Mouse (Mus musculus) liver, postnatal 0 days (tissue): ENCODE data around the gene Tmem248. TPM values are rescaled to one million over a fixed set of nuclear protein-coding genes. Genes with fewer than 3 reads are reported as not detected.

Experiments
- ATAC-seq: fragments of 200-750 bp; cut with Nextera tagmentation; 2 replicates; pipeline ENCODE4 v1.8.0; 2017; ENCODE audit warnings: mild to moderate bottlenecking, moderate library complexity
- DNase-seq: peaks from one replicate; pipeline ENCODE4 v3.0.0-alpha.2; 2016
- H3K27ac ChIP-seq: fragments of 300-500 bp; sonication (generic); 2 replicates; pipeline ENCODE4 v1.5.1; 2014; ENCODE audit warnings: antibody characterized with exemption, moderate library complexity, mild to moderate bottlenecking, low read depth
- H3K27me3 ChIP-seq: fragments of 300-500 bp; sonication (generic); 2 replicates; pipeline ENCODE4 v1.6.1; 2014; ENCODE audit warnings: low read length, control low read depth, mixed read lengths; ENCODE audit not compliant: insufficient read depth
- H3K36me3 ChIP-seq: fragments of 300-500 bp; sonication (generic); replicated peaks from 2 replicates; pipeline ENCODE4 v1.6.1; 2014; ENCODE audit warnings: mild to moderate bottlenecking, control low read depth, low read length, moderate library complexity, mixed read lengths; ENCODE audit not compliant: insufficient read depth
- H3K4me1 ChIP-seq: fragments of 300-500 bp; sonication (generic); 2 replicates; pipeline ENCODE4 v1.6.1; 2014; ENCODE audit warnings: antibody characterized with exemption, mild to moderate bottlenecking, control low read depth; ENCODE audit not compliant: insufficient read depth
- H3K4me2 ChIP-seq: fragments of 300-500 bp; sonication (generic); 2 replicates; pipeline ENCODE4 v1.6.1; 2014; ENCODE audit warnings: low read depth, mild to moderate bottlenecking, low read length, moderate library complexity, mixed read lengths
- H3K4me3 ChIP-seq: fragments of 300-500 bp; sonication (generic); 2 replicates; pipeline ENCODE4 v1.5.1; 2014; ENCODE audit warnings: low read depth, low read length
- H3K9ac ChIP-seq: fragments of 300-500 bp; sonication (generic); replicated peaks from 2 replicates; pipeline ENCODE4 v1.6.1; 2014; ENCODE audit warnings: mild to moderate bottlenecking, moderate library complexity
- H3K9me3 ChIP-seq: fragments of 300-500 bp; sonication (generic); 2 replicates; pipeline ENCODE4 v1.6.1; 2016; ENCODE audit warnings: mild to moderate bottlenecking, control low read depth, low read length, mixed read lengths
- CTCF ChIP-seq: sonication (generic); IDR thresholded peaks from 2 replicates; pipeline ENCODE4 v1.5.1; 2016; ENCODE audit warnings: antibody characterized with exemption, low read depth
- EP300 ChIP-seq: IDR thresholded peaks from 2 replicates; pipeline ENCODE4 v1.6.1; 2016; ENCODE audit warnings: antibody characterized with exemption, low read depth, mild to moderate bottlenecking
- WGBS: fragments of 180-500 bp; shearing (Covaris S2); extraction: QIAGEN DNeasy Blood & Tissue Kit; methylation state at CpG from one replicate; pipeline ENCODE4 v1.1.7; 2014; ENCODE audit not compliant: insufficient replicate concordance; 5-methylcytosine and 5-hydroxymethylcytosine counted together
- polyA plus RNA-seq: library from polyadenylated mRNA; unstranded; fragments of >200 nt; fragmentation: Nextera tagmentation; extraction: Ambion mirVana; gene quantifications from 2 replicates; pipeline ENCODE4 v1.2.1, GENCODE M21; 2015

The Tmem248 gene
- polyA plus RNA-seq, 1 experiment from 2014 or later, result 30.7 TPM

- Histone ChIP-seq H3K9ac (no peak overlapping the region), H3K4me1 (peaks cover 22% of the 10 kb centered on the region), H3K27me3 (no peaks in the 10 kb centered on the region), H3K4me3 (no peak overlapping the region), H3K27ac (no peak overlapping the region), H3K9me3 (no peaks in the 10 kb centered on the region), H3K36me3 (peaks cover 32% of the 10 kb centered on the region), H3K4me2 (no peak overlapping the region)
- WGBS, result 80% methylated on average over 7 of the region's 7 CpGs
- no peak for DNase-seq
- 0 out of 2 replicates have a peak, but pooled peaks have one; percentile 16 for ATAC-seq
- no peak for TF ChIP-seq CTCF
- TF ChIP-seq EP300, result no peak
Observed at GRCm38 (mm10) chr5:130187383-130187782, 29.5 kb upstream of the Tmem248 start.

GRCm38 (mm10) chr5:130190909-130191308, 26.0 kb upstream of the Tmem248 start:
- Histone ChIP-seq H3K27me3 (no peaks in the 10 kb centered on the region), H3K27ac (0 out of 2 replicates have a peak overlapping the region, but pooled peaks have one; percentile 22), H3K4me3 (no peak overlapping the region), H3K4me2 (no peak overlapping the region), H3K9ac (no peak overlapping the region), H3K36me3 (peaks cover 59% of the 10 kb centered on the region), H3K4me1 (peaks cover 10% of the 10 kb centered on the region), H3K9me3 (no peaks in the 10 kb centered on the region)
- ATAC-seq (no peak), DNase-seq (no peak)
- TF ChIP-seq EP300 (no peak), CTCF (no peak)
- WGBS, result 86% methylated on average over 6 of the region's 6 CpGs

- ATAC-seq (no peak), DNase-seq (no peak)
- Histone ChIP-seq H3K36me3 (peaks cover 62% of the 10 kb centered on the region), H3K4me3 (no peak overlapping the region), H3K27me3 (no peaks in the 10 kb centered on the region), H3K9me3 (no peaks in the 10 kb centered on the region), H3K4me1 (peaks cover 10% of the 10 kb centered on the region), H3K27ac (no peak overlapping the region), H3K9ac (no peak overlapping the region), H3K4me2 (no peak overlapping the region)
- no peak for TF ChIP-seq CTCF
- no peak for TF ChIP-seq EP300
- 87% methylated on average over 6 of the region's 6 CpGs for WGBS
Observed at GRCm38 (mm10) chr5:130191865-130192264, 25.0 kb upstream of the Tmem248 start.

- H3K4me1 ChIP-seq, result peaks cover 8% of the 10 kb centered on the region
- H3K27ac ChIP-seq, result no peak overlapping the region
- TF ChIP-seq CTCF, result no peak
- TF ChIP-seq EP300, result no peak
- no peaks in the 10 kb centered on the region for H3K27me3 ChIP-seq
- H3K9me3 ChIP-seq, result no peaks in the 10 kb centered on the region
- no peak for DNase-seq
- no peak overlapping the region for H3K4me3 ChIP-seq
- peaks cover 64% of the 10 kb centered on the region for H3K36me3 ChIP-seq
- no peak overlapping the region for H3K9ac ChIP-seq
- no peak for ATAC-seq
- WGBS, result 66% methylated on average over 2 of the region's 2 CpGs
- no peak overlapping the region for H3K4me2 ChIP-seq
Observed at GRCm38 (mm10) chr5:130192356-130192944, 24.4 kb upstream of the Tmem248 start.

GRCm38 (mm10) chr5:130193760-130194159, 23.1 kb upstream of the Tmem248 start:
- ATAC-seq, result no peak
- Histone ChIP-seq H3K4me2 (no peak overlapping the region), H3K9me3 (no peaks in the 10 kb centered on the region), H3K36me3 (peaks cover 73% of the 10 kb centered on the region), H3K27ac (no peak overlapping the region), H3K4me1 (peaks cover 7% of the 10 kb centered on the region), H3K9ac (no peak overlapping the region), H3K27me3 (no peaks in the 10 kb centered on the region), H3K4me3 (no peak overlapping the region)
- no peak for DNase-seq
- no peak for TF ChIP-seq EP300
- no peak for TF ChIP-seq CTCF
- 89% methylated on average over 3 of the region's 3 CpGs for WGBS

GRCm38 (mm10) chr5:130196307-130196706, 20.6 kb upstream of the Tmem248 start:
- H3K9me3 ChIP-seq, result no peaks in the 10 kb centered on the region
- H3K27ac ChIP-seq, result no peak overlapping the region
- peaks cover 70% of the 10 kb centered on the region for H3K36me3 ChIP-seq
- H3K4me3 ChIP-seq, result no peak overlapping the region
- H3K4me2 ChIP-seq, result no peak overlapping the region
- TF ChIP-seq EP300, result no peak
- no peak for TF ChIP-seq CTCF
- DNase-seq, result no peak
- H3K4me1 ChIP-seq, result peaks cover 7% of the 10 kb centered on the region
- H3K27me3 ChIP-seq, result no peaks in the 10 kb centered on the region
- WGBS, result 86% methylated on average over 1 of the region's 1 CpGs
- no peak overlapping the region for H3K9ac ChIP-seq
- ATAC-seq, result no peak

- Histone ChIP-seq H3K4me3 (no peak overlapping the region), H3K4me1 (peaks cover 7% of the 10 kb centered on the region), H3K27me3 (no peaks in the 10 kb centered on the region), H3K27ac (no peak overlapping the region), H3K9ac (no peak overlapping the region), H3K4me2 (no peak overlapping the region), H3K9me3 (no peaks in the 10 kb centered on the region), H3K36me3 (peaks cover 61% of the 10 kb centered on the region)
- DNase-seq (no peak), ATAC-seq (no peak)
- TF ChIP-seq CTCF (no peak), EP300 (no peak)
- 72% methylated on average over 3 of the region's 3 CpGs for WGBS
Observed at GRCm38 (mm10) chr5:130197454-130197853, 19.4 kb upstream of the Tmem248 start.
